ENCODE assay signal across 9 mouse cellular contexts in the genomic region with DNA sequence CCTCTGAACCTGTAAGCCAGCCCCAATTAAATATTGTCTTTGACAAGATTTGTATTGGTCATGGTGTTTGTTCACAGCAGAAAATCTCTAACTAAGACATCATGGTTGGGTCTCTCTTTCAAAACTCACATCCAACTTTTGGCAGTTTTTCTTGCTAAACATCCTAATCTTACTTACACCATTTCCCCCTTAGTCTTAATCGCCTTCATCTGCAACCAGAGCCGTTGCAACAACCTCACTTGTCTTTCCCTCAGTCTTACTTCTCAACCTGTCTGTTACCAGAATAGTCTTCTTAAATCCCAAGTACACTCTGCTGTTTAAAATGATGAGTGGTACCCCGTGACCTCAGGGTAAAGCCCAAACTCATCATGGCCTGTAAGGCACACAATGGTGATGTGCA. TPM values are rescaled to one million over a fixed set of nuclear protein-coding genes. Genes with fewer than 3 reads are reported as not detected.
"Had no signal": no experiment of that assay in that cellular context is flagged by ENCODE, and none has a peak within 500 bp of the region (broad histone marks: within the 10 kb centered on the region; RNA-seq: fewer than 3 reads in every experiment).

No protein-coding gene starts in this region.

- ATAC-seq: inflammation-experienced regulatory T-cells, adult 6 months; intestine, embryonic 15.5 days; intestine, postnatal 0 days had no signal

- DNase-seq: gastrocnemius, postnatal 25 days had no signal

RNA-seq across cellular contexts. Expression of gene Fcgr4, which starts 22.7 kb away (rescaled TPM):
- total RNA-seq: gastrocnemius, adult 2 months; gastrocnemius, postnatal 25 days; layer of hippocampus, adult 2 months; layer of hippocampus, postnatal 10 days; left cerebral cortex, postnatal 14 days; left cerebral cortex, postnatal 36 days had no signal
